Mouse (Mus musculus) forebrain, postnatal 0 days (tissue): ENCODE results near the gene Mlycd. TPM values are rescaled to one million over a fixed set of nuclear protein-coding genes. Genes with fewer than 3 reads are reported as not detected.
"Not testable (repeated sequence)": the region's sequence is repeated elsewhere in the genome, so short reads cannot be mapped to it uniquely, and the experiment has no call there.

ENCODE experiments used
- ATAC-seq: fragments of 200-750 bp; cut with Nextera tagmentation; 2 replicates; pipeline ENCODE4 v1.8.0; 2017; ENCODE audit warnings: mild to moderate bottlenecking, moderate library complexity
- DNase-seq: peaks from one replicate; pipeline ENCODE4 v3.0.0-alpha.2; 2015
- H3K27ac ChIP-seq: fragments of 300-500 bp; sonication (generic); 2 replicates; pipeline ENCODE4 v1.5.1; 2014; ENCODE audit warnings: low read depth, mild to moderate bottlenecking, antibody characterized with exemption, low read length, moderate library complexity, mixed read lengths
- H3K27me3 ChIP-seq: fragments of 300-500 bp; sonication (generic); 2 replicates; pipeline ENCODE4 v1.6.1; 2014; ENCODE audit warnings: mild to moderate bottlenecking, low read length, mixed read lengths; ENCODE audit not compliant: insufficient read depth
- H3K36me3 ChIP-seq: fragments of 300-500 bp; sonication (generic); 2 replicates; pipeline ENCODE4 v1.6.1; 2014; ENCODE audit warnings: mild to moderate bottlenecking, moderate library complexity; ENCODE audit not compliant: insufficient read depth
- H3K4me1 ChIP-seq: fragments of 300-500 bp; sonication (generic); 2 replicates; pipeline ENCODE4 v1.6.1; 2014; ENCODE audit warnings: antibody characterized with exemption; ENCODE audit not compliant: insufficient read depth
- H3K4me2 ChIP-seq: fragments of 300-500 bp; sonication (generic); 2 replicates; pipeline ENCODE4 v1.6.1; 2014; ENCODE audit warnings: low read depth, mild to moderate bottlenecking, moderate library complexity
- H3K4me3 ChIP-seq: fragments of 300-500 bp; sonication (generic); 2 replicates; pipeline ENCODE4 v1.5.1; 2014; ENCODE audit warnings: low read depth, low read length, mixed read lengths
- H3K9ac ChIP-seq: fragments of 300-500 bp; sonication (generic); 2 replicates; pipeline ENCODE4 v1.6.1; 2014; ENCODE audit warnings: mild to moderate bottlenecking
- H3K9me3 ChIP-seq: fragments of 300-500 bp; sonication (generic); 2 replicates; pipeline ENCODE4 v1.6.1; 2016; ENCODE audit warnings: low read length
- CTCF ChIP-seq: sonication (generic); IDR thresholded peaks from 2 replicates; pipeline ENCODE4 v1.5.1; 2016; ENCODE audit warnings: antibody characterized with exemption, control low read depth, low read depth
- WGBS: fragments of 180-500 bp; shearing (Covaris S2); extraction: QIAGEN DNeasy Blood & Tissue Kit; methylation state at CpG from one replicate; pipeline ENCODE4 v1.1.7; 2014; 5-methylcytosine and 5-hydroxymethylcytosine counted together
- polyA plus RNA-seq: library from polyadenylated mRNA; unstranded; fragments of >200 nt; fragmentation: Nextera tagmentation; extraction: Ambion mirVana; gene quantifications from 2 replicates; pipeline ENCODE4 v1.2.1, GENCODE M21; 2015
- total RNA-seq: library from RNA; depleted of rRNA; stranded (reverse); fragments of >200 nt; gene quantifications from 2 replicates; pipeline ENCODE4 v1.2.3, GENCODE M21; 2014

The Mlycd gene
- total and polyA plus RNA-seq, 2 experiments from 2014 or later: 21.3 to 27.6 TPM

DNA sequence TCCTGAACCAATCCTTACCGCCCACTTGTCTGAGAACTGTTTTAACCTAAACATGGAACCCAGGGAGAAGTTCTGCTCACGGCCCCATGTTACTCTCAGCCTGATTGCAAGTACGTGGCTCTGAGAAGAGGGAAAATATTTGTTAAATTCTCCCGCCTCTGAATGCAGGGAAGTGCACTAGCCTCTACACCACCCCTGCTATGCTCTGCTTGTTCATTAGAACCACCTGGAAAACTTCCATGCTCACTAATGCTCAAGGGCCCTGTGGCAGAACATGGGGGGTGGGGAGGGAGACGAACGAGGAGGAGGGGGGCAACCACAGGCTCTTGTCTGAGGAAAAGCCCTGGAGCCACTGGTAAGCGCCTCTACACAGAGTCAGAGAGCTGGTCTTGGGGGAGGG lies 36.5 kb upstream of the Mlycd start:
- no peak overlapping the region for H3K4me2 ChIP-seq
- H3K27me3 ChIP-seq: no peaks in the 10 kb centered on the region
- H3K36me3 ChIP-seq: no peaks in the 10 kb centered on the region
- no peaks in the 10 kb centered on the region for H3K9me3 ChIP-seq
- no peak overlapping the region for H3K4me3 ChIP-seq
- no peak for DNase-seq
- WGBS: 82% methylated on average over 7 of the region's 7 CpGs
- no peak overlapping the region for H3K27ac ChIP-seq
- ATAC-seq: no peak
- H3K9ac ChIP-seq: no peak overlapping the region
- TF ChIP-seq CTCF: no peak
- H3K4me1 ChIP-seq: no peaks in the 10 kb centered on the region

DNA sequence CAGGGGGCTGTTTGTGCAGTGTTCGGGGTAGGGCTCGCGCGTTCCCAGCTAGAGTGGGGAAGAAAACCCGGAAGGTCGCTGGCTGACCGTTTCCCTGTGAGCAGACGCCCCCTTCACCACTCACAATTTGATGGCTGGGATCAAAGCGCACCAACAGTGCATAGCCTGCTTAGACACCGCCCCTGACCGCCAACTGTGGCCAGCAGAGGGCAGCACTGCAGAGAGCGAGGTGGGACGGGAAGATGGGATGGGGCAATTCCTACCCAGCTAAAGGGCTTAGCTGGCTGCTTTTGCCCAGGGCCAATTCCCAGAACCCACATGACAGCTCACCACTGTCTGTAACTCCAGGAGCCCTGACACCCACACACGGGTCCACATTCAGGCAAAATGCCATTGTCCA lies 35.8 kb upstream of the Mlycd start:
- no peak for ATAC-seq
- DNase-seq: no peak
- TF ChIP-seq CTCF: peak; percentile 62
- Histone ChIP-seq H3K4me1 (no peaks in the 10 kb centered on the region), H3K27me3 (no peaks in the 10 kb centered on the region), H3K9ac (no peak overlapping the region), H3K9me3 (no peaks in the 10 kb centered on the region), H3K27ac (no peak overlapping the region), H3K36me3 (no peaks in the 10 kb centered on the region), H3K4me3 (no peak overlapping the region), H3K4me2 (no peak overlapping the region)
- 53% methylated on average over 14 of the region's 14 CpGs for WGBS

DNA sequence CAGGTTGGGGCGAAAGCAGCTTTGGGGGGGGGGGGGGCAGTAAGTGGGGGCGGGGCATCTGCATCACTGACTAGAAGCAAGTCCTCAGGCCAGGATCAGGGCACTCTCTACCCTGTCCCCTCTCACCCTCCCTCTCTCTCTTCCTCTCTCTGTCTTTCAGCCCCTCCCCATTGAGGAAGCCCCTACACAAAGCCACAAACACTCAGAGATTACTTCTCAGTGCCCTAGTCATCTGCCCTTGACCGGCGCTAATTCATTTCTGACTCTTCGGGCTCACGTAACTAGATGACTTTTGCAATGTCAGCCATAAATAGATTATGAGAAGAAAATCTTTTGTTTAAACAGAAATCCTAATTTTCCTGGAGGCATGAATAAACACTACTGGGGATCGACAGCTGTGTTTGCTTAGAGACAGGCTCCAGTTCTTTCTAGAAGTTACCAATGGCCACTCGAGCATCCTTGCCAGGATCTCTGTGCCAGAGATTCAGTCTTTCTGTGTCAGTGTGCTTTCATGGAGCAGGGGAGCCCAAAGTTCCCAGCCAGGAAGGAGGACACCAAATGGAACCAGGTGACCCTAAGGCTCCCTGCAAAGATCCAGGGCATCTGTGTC lies 33.9 kb upstream of the Mlycd start:
- no peaks in the 10 kb centered on the region for H3K9me3 ChIP-seq
- no peak for TF ChIP-seq CTCF
- 66% methylated on average over 8 of the region's 8 CpGs for WGBS
- H3K4me3 ChIP-seq: no peak overlapping the region
- DNase-seq: no peak
- no peak overlapping the region for H3K27ac ChIP-seq
- H3K9ac ChIP-seq: no peak overlapping the region
- no peak overlapping the region for H3K4me2 ChIP-seq
- no peaks in the 10 kb centered on the region for H3K4me1 ChIP-seq
- no peak for ATAC-seq
- no peaks in the 10 kb centered on the region for H3K27me3 ChIP-seq
- no peaks in the 10 kb centered on the region for H3K36me3 ChIP-seq

GRCm38 (mm10) chr8:119374716-119375115 lies 20.0 kb upstream of the Mlycd start:
- not testable (repeated sequence) for H3K9me3 ChIP-seq, H3K4me1 ChIP-seq, H3K4me2 ChIP-seq, H3K36me3 ChIP-seq, H3K9ac ChIP-seq, H3K4me3 ChIP-seq, H3K27ac ChIP-seq, DNase-seq, H3K27me3 ChIP-seq, ATAC-seq
- 92% methylated on average over 9 of the region's 9 CpGs for WGBS

DNA sequence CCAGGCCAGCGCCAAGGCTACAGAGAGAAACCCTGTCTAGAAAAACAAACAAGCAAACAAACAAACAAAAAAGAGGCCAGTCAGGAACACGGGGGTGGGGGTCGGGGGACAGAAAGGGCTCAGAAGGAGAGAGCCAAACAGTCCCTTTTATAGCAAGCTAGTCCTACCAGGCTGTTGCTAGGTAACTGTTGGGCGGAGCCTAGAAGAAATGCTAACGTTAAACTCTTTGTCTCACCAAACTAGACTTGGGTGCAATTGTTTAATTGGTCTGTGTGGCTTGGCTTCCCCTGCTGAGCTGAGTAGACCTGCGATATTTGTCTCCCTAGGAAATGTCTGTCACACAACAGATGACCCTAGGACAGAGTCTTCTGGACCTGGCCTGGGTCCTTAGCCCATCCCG lies 16.2 kb upstream of the Mlycd start:
- WGBS: 55% methylated on average over 7 of the region's 7 CpGs
- Histone ChIP-seq H3K4me3 (no peak overlapping the region), H3K9me3 (no peaks in the 10 kb centered on the region), H3K4me1 (no peaks in the 10 kb centered on the region), H3K27me3 (no peaks in the 10 kb centered on the region), H3K27ac (no peak overlapping the region), H3K4me2 (no peak overlapping the region), H3K9ac (no peak overlapping the region), H3K36me3 (no peaks in the 10 kb centered on the region)
- ATAC-seq (no peak), DNase-seq (no peak)
- no peak for TF ChIP-seq CTCF

- peak; percentile 21 for DNase-seq
- ATAC-seq: no peak
- 42% methylated on average over 4 of the region's 4 CpGs for WGBS
- Histone ChIP-seq H3K4me3 (no peak overlapping the region), H3K4me1 (no peaks in the 10 kb centered on the region), H3K9me3 (no peaks in the 10 kb centered on the region), H3K27ac (no peak overlapping the region), H3K9ac (no peak overlapping the region), H3K36me3 (no peaks in the 10 kb centered on the region), H3K27me3 (no peaks in the 10 kb centered on the region), H3K4me2 (no peak overlapping the region)
- peak; percentile 56 for TF ChIP-seq CTCF
These were observed 14.1 kb upstream of the Mlycd start for GRCm38 (mm10) chr8:119380619-119381018.

DNA sequence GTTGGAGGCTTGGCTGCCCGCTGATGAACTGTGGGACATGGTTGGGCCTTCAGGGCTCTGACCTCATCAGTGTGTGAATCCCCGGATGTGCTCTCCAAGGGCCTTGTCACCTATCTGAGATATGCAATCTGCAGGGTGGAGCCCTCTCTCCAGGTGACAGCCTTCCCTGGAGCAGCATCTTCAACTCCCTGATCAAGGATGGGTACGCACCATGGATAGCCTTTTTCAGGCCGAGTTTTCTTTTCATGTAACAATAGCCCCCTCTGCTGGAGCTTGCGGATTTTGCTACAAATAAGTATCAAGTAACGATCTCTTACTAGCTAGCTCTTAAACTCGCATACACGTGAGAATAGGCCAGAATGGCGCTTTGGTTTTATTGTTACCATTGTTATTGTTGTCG lies 10.2 kb upstream of the Mlycd start:
- ATAC-seq: peak; percentile 54
- WGBS: 24% methylated on average over 10 of the region's 10 CpGs
- no peak overlapping the region for H3K4me3 ChIP-seq

More for the DNA sequence above, 10.2 kb upstream of the Mlycd start:
- Histone ChIP-seq H3K4me1 (no peaks in the 10 kb centered on the region), H3K9me3 (no peaks in the 10 kb centered on the region), H3K27ac (no peak overlapping the region), H3K27me3 (no peaks in the 10 kb centered on the region), H3K9ac (no peak overlapping the region), H3K4me2 (no peak overlapping the region), H3K36me3 (no peaks in the 10 kb centered on the region)
- peak; percentile 82 for TF ChIP-seq CTCF
- DNase-seq: peak; percentile 94
